Mouse (Mus musculus): Measurements from ENCODE around the gene Trim30c. TPM values are rescaled to one million over a fixed set of nuclear protein-coding genes. Genes with fewer than 3 reads are reported as not detected.
"Not testable (repeated sequence)": the region's sequence is repeated elsewhere in the genome, so short reads cannot be mapped to it uniquely, and the experiment has no call there.

Gene Trim30c
- total RNA-seq (2021) = under 1 TPM; 0.22 to 0.28 TPM
- long read RNA-seq, experiment 1 = 0 reads
- long read RNA-seq, experiment 2 = 0 reads

GRCm38 (mm10) chr7:104400698-104401097 is at the start of gene Trim30c:
Gene Trim30c (minus strand): TSS chr7:104400837.
- DNase-seq (ENCODE audit: low spot score in 2 of 2) = no peak

GRCm38 (mm10) chr7:104445961-104446645 is 45.5 kb upstream of the Trim30c start:
- DNase-seq (ENCODE audit: low spot score in 2 of 2) = no peak

DNA sequence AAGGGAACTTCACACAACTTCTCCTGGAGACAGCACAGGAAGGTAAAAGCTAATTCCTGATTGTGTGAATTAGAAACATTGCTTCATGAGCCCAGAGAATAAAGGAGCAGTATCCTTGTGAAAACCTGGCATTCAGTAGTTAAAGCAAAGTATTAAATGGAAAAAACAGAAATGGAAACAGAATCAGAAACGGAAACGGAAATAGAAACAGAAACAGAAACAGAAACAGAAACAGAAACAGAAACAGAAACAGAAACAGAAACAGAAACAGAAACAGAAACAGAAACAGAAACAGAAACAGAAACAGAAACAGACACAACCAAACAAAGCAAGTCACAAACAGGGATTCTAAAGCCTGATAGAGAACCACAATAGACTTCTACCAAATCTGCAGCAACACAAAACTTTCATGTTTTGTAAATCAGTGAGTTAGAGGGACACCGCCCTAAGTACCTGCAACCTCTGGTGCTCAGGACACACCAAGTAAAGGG is 3.9 kb upstream of the Trim30c start:
- DNase-seq (ENCODE audit: low spot score in 2 of 2) = no peak

DNA sequence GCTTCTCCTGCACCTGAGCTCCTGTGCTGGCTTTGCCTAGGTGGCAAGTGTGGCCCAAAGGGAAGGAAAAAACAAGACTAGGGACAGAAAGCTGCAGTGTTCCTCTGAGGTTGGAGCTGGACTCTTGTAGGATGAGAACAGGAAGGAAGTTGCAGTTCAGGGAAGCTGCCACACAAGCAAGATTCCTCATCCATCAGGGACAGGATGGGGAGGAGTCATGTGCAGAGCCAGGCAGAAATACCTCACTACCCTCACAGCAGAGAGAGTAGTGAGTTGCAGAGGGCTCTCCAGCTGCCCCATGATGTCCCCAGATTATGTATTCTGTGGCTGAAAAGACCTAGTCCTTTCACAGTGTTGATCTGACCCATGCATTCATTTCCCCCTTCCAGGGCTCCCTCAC is 503 bp upstream of the Trim30c start:
- DNase-seq (ENCODE audit: low spot score in 2 of 2) = no peak

DNA sequence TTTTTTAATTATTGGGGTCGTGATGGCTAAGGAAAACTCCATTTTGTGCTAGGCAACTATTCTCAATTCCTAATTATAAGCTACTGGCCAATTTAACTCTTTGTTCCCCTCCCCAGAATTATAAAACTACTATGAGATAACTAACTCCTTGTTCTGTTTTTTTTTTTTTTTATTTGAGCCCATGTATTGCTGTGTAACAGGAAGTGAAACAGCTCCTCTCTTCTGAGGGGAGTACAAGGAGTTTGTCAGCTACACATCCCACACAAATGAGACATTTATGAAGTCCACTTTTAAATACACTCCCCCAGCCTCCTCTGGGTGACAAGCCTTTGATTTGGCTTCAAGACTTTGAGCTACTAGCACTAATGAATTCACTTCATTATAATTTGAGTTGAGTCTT is 2.1 kb downstream of the Trim30c start:
- no peak for DNase-seq (ENCODE audit: low spot score in 2 of 2)

DNA sequence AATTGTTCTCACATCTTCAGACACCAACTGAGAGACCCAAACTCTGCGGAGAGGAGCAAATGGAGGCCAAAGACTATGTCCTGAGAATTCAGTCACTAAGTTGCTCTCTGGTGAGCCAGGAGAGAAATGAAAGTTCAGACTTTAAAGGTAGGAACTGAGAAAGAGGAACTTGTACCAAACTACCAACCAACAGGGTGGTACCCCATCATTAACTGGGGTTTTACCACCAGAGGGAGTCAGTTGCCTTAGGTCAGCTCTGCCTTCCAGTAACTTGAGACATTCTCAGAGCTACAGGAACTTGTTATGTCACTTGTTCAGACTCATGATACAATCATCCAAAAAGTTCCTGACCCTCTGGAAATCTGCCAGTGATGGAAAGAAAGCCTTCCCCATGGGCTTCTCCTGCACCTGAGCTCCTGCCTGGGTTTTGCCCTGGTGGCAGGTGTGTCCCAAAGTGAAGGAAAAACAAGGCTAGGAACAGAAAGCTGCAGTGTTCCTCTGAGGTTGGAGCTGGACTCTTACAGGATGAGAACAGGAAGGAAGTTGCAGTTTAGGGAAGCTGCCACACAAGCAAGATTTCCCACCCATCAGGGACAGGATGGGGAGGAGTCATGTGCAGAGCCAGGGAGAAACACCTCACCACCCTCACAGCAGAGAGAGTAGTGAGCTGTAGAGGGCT is 30.8 kb downstream of the Trim30c start, which contains the start of gene Trim30b:
Gene Trim30b, minus strand, starts transcription at position 149 of the 679 bp plus-strand sequence.
- no peak for DNase-seq (ENCODE audit: low spot score in 2 of 2)

- DNase-seq (ENCODE audit: low spot score in 2 of 2) = no peak
Measured at GRCm38 (mm10) chr7:104366339-104366738, 34.3 kb downstream of the Trim30c start.

- no peak for DNase-seq (ENCODE audit: low spot score in 2 of 2)
Measured at GRCm38 (mm10) chr7:104353600-104353967, 47.1 kb downstream of the Trim30c start.

GRCm38 (mm10) chr7:104352717-104353599 is 47.7 kb downstream of the Trim30c start, which contains the start of gene Trim12c:
Gene Trim12c (minus strand): TSS chr7:104353362.
- peak; percentile 11 to 51 for DNase-seq (ENCODE audit: low spot score in 2 of 2)

DNA sequence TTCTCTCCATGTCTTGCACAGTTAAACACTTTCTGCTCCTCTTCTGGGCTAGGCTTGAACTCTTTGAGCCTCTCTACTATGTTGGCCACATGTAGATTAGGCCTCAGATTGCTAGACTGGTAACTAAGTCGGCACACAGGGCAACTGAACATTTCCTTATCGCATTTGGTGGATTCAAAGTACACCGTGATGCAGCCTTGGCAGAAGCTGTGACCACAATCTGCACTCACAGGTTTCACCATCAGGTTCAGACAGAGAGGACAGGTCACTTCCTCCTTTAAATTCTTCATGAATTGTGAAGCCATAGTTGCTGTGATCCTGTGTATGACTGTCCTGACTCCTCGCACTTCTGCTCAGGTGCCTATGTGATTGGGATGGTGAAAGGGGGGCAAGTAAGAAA is 52.6 kb downstream of the Trim30c start:
- not testable (repeated sequence) for DNase-seq (ENCODE audit: low spot score in 2 of 2)

- not testable (repeated sequence) for DNase-seq (ENCODE audit: low spot score in 2 of 2)
Measured at GRCm38 (mm10) chr7:104340744-104341143, 59.9 kb downstream of the Trim30c start.

DNA sequence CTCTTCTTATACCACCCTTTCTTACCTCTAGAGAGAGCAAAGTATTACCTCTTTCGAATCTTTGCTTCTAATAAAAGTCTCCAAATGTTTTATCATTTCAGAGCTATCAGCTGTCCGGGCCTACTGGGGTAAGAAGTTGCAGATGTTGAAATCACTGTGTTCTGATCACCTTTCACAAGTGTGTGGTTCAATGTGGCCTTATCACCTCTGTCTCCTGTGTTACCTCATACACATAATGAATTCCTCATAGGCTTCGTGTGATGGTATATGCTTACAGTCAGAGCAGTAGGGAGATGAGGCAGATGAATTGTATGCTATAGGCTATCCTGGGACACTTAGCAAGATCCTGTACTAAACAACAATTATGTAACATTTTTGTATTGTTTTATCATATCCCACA is 65.1 kb downstream of the Trim30c start:
- DNase-seq (ENCODE audit: low spot score in 2 of 2) = not testable (repeated sequence)

Other genes starting within 250 kb of the Trim30c start
- gene Olfm5, start 236.0 kb downstream of the Trim30c start, total RNA-seq (2021) = not detected
- gene Olfr648, start 217.4 kb downstream of the Trim30c start, total RNA-seq (2021) = under 1 TPM in 1 of 2 experiments, not detected in 1; 0.11 TPM
- not detected for gene Olfr649, start 204.9 kb downstream of the Trim30c start, total RNA-seq (2021)
- gene Trim6, start 182.0 kb downstream of the Trim30c start, total RNA-seq (2021) = 1 to 10 TPM; 2.1 to 2.7 TPM
- 10 to 100 TPM; 11.1 to 11.7 TPM for gene Trim34a, start 156.4 kb downstream of the Trim30c start, total RNA-seq (2021)
- 1 to 10 TPM; 6.7 to 7.5 TPM for gene Trim5, start 112.7 kb downstream of the Trim30c start, total RNA-seq (2021)
- 10 to 100 TPM; 17.8 to 21.4 TPM for gene Trim12a, start 85.4 kb downstream of the Trim30c start, total RNA-seq (2021)
- gene Trim34b, start 71.4 kb downstream of the Trim30c start, total RNA-seq (2021) = 1 to 10 TPM; 1.0 to 1.2 TPM
- 10 to 100 TPM; 15.6 to 15.9 TPM for gene Trim12c, start 47.5 kb downstream of the Trim30c start, total RNA-seq (2021)
- gene Trim30b, start 31.0 kb downstream of the Trim30c start, total RNA-seq (2021) = not detected
- gene Trim30a, start 64.4 kb upstream of the Trim30c start, total RNA-seq (2021) = 1 to 10 TPM; 4.9 to 6.5 TPM
- gene Trim30d, start 107.0 kb upstream of the Trim30c start, total RNA-seq (2021) = 1 to 10 TPM; 7.8 to 9.7 TPM
- not detected for gene Olfr651, start 149.3 kb upstream of the Trim30c start, total RNA-seq (2021)
- not detected for gene Olfr652, start 160.1 kb upstream of the Trim30c start, total RNA-seq (2021)
- not detected for gene Olfr653, start 176.5 kb upstream of the Trim30c start, total RNA-seq (2021)
- not detected for gene Olfr654, start 186.2 kb upstream of the Trim30c start, total RNA-seq (2021)
- not detected for gene Olfr655, start 200.9 kb upstream of the Trim30c start, total RNA-seq (2021)
- not detected for gene Olfr656, start 213.1 kb upstream of the Trim30c start, total RNA-seq (2021)
- not detected for gene Olfr657, start 224.0 kb upstream of the Trim30c start, total RNA-seq (2021)
- not detected for gene Olfr658, start 246.5 kb upstream of the Trim30c start, total RNA-seq (2021)

Measured in adrenal gland, postnatal 4 days (tissue).